Mouse (Mus musculus) ES-Bruce4 (cell line): ENCODE results near the gene Umad1.

Experiments
- CTCF ChIP-seq: IDR thresholded peaks from one replicate; pipeline ENCODE4 v1.8.1; 2011; ENCODE audit warnings: low read depth, low read length
- EP300 ChIP-seq: IDR thresholded peaks from 2 replicates; pipeline ENCODE4 v1.6.1; 2011; ENCODE audit warnings: low read depth, low read length; ENCODE audit not compliant: insufficient read depth
- POLR2A ChIP-seq: IDR thresholded peaks from one replicate; pipeline ENCODE4 v1.8.1; 2011; ENCODE audit warnings: low read length; ENCODE audit not compliant: insufficient read depth

DNA sequence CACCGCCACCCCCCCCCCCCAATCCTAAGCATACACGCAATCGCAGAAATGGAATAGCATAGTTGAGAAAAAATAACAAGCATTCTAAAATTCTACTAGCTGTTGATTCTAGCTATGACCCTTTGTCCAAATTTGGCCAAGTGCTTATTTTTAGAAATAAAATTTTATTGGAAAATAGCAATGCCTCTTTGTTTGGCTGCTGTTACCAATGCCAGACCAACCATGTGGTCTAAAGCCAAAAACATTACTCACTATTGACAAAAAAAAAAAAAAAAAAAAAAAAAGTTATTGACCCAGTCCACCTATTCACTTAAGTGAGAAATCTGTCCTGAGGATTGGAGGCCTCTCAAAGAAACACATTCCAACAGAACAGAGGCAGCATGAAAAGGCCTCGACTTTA lies 199.5 kb downstream of the Umad1 start:
- TF ChIP-seq CTCF (no peak), POLR2A (no peak), EP300 (no peak)
